Mouse (Mus musculus) adrenal gland, postnatal 36 days (tissue): Measurements from ENCODE around the gene Shc2. TPM values are rescaled to one million over a fixed set of nuclear protein-coding genes. Genes with fewer than 3 reads are reported as not detected.
A peak's percentile ranks its signal among the peaks of the same experiment; 100 is the strongest.

ENCODE experiments used
- DNase-seq, 2 experiments: peaks; one replicate each; pipeline ENCODE4 v3.0.0; 2021; ENCODE audit warnings: mixed read lengths in 1 of 2
- total RNA-seq, 2 experiments: library from RNA; stranded (reverse); gene quantifications; 2 replicates each; pipeline ENCODE4 v1.2.3; 2021

The Shc2 gene
- total RNA-seq, 2 experiments from 2014 or later: 3.0 to 5.2 TPM

- no peak for DNase-seq
Observed at GRCm38 (mm10) chr10:79580356-79580755, 57.4 kb downstream of the Shc2 start.

DNA sequence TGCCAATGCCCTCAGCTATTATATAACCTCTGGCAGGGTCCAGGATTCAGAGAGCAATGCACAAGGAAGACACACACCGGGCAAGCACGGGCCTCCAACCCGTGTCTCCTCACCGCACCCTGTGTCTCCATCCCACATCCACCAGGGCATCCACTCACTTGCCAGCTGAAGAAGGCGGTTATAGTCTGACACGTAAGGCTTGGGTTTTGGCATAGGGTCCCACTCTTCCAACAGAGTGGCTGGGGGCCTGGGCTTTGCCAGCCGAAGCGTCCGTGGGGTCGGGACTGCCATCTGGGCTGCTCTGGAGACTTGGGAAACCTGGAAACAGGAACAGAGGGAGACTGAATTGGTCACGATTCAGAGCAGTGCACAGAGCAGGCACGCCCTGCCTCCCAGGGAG is 57.9 kb downstream of the Shc2 start:
- no peak for DNase-seq

DNA sequence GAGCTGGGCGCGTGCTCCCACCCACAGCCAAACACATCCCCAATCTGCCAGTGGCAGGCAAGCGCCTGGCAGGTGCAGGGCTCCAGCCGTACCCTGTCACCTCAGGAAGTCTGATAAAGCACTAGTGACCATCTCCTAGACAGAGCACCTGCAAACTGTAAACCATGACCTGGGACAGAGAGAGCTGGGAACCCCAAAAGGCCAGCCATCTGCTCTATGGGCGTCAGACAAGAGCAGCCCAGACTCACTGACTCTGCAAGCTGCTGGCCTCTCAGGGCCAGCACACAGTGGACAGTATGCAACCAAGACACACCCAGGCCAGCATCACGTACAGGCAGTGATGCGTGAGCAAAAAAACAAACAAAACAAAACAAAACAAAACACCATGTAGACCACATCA is 58.8 kb downstream of the Shc2 start:
- DNase-seq: no peak

- DNase-seq: no peak
Observed at GRCm38 (mm10) chr10:79578276-79578675, 59.4 kb downstream of the Shc2 start.

- no peak for DNase-seq
Observed at GRCm38 (mm10) chr10:79577376-79577775, 60.3 kb downstream of the Shc2 start.

DNA sequence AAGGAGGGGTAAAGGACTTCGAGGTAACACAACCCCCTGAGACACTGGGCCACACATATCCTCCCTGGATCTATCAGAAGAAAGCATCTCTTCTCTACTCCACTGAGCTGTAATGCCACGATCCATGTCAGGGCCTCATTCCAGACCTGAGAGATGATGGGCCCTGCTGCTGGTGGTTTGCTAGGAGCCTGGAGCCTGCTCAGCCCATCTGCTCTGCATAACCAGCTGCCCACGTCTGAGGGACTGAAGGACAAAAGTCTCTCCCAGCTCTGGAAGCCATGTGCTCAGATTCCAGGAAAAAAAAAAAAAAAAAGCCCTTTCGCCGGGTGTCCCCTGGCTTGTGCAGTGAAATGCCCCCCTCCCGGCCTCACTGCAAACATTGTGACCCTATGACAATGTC is 62.0 kb downstream of the Shc2 start:
- DNase-seq: no peak

- no peak for DNase-seq
Observed at GRCm38 (mm10) chr10:79574796-79575195, 62.9 kb downstream of the Shc2 start.

- DNase-seq: peak in 1 of 2 experiments; percentile 20
Observed at GRCm38 (mm10) chr10:79574350-79574749, 63.4 kb downstream of the Shc2 start.

GRCm38 (mm10) chr10:79573611-79574010 is 64.1 kb downstream of the Shc2 start:
- no peak for DNase-seq

DNA sequence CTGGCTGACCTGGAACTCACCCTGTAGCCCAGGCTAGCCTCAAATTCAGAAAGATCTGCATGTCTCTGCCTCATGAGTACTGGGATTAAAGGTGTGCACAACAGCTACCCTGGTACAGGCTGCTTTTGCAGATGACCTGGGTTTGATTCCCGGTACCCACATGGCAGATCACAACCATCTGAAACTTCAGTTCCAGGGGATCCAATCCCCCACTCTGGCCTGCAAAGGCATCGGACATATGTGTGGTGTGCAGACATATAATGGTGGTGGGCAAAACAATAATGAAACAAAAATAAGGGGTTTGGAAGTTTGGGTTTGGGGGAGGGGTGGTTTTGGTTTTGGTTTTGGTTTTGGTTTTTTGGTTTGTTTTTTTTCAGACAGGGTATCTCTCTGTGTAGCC is 66.4 kb downstream of the Shc2 start:
- DNase-seq: no peak

DNA sequence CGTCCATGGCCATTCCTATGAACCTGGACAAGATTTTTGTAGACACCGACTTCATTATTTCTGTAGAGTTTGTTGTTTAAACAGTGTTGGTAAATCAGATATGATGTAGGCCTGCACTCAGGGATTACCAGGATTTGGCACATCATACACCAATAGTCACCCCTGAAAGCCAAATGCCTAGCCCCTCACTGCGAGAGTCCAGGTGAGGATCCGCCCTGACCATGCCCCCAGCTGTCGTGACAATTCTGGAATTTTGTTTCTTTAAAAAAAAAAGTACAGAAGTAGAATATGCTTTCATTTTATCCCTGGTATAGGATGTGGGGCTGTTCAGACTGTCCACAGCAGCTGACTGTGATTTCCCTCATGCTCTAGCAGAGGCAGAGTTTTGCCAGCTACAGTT is 67.8 kb downstream of the Shc2 start:
- no peak for DNase-seq

Other genes with a start within 250 kb of the Shc2 start
- not detected for gene Vmn2r83, start 169.2 kb downstream of the Shc2 start, total RNA-seq
- 10 to 100 TPM; 20.2 to 38.2 TPM for gene Plpp2, start 104.1 kb downstream of the Shc2 start, total RNA-seq
- gene Mier2, start 82.7 kb downstream of the Shc2 start, total RNA-seq: 10 to 100 TPM; 30.4 to 33.4 TPM
- not detected for gene Theg, start 50.6 kb downstream of the Shc2 start, total RNA-seq
- gene C2cd4c, start 23.9 kb downstream of the Shc2 start, total RNA-seq: under 1 TPM; 0.16 to 0.30 TPM
- gene Odf3l2, start 7.8 kb upstream of the Shc2 start, total RNA-seq: not detected
- gene Madcam1, start 26.6 kb upstream of the Shc2 start, total RNA-seq: not detected
- 10 to 100 TPM; 31.6 to 39.0 TPM for gene Tpgs1, start 31.5 kb upstream of the Shc2 start, total RNA-seq
- 10 to 100 TPM; 75.0 to 79.9 TPM for gene Cdc34, start 44.3 kb upstream of the Shc2 start, total RNA-seq
- gene Gzmm, start 51.1 kb upstream of the Shc2 start, total RNA-seq: 1 to 10 TPM in 1 of 2 experiments, under 1 TPM in 1; 0.86 to 1.0 TPM
- 100 to 1,000 TPM; 558 to 568 TPM for gene Bsg, start 66.6 kb upstream of the Shc2 start, total RNA-seq
- 1 to 10 TPM; 4.3 to 6.0 TPM for gene Hcn2, start 78.7 kb upstream of the Shc2 start, total RNA-seq
- 10 to 100 TPM; 51.1 to 58.0 TPM for gene Polrmt, start 108.7 kb upstream of the Shc2 start, total RNA-seq
- not detected for gene Fgf22, start 117.2 kb upstream of the Shc2 start, total RNA-seq
- 10 to 100 TPM; 53.0 to 55.2 TPM for gene Rnf126, start 129.0 kb upstream of the Shc2 start, total RNA-seq
- 10 to 100 TPM; 11.3 to 22.9 TPM for gene Fstl3, start 139.4 kb upstream of the Shc2 start, total RNA-seq
- gene Prss57, start 153.0 kb upstream of the Shc2 start, total RNA-seq: not detected
- gene Palm, start 155.7 kb upstream of the Shc2 start, total RNA-seq: 10 to 100 TPM; 75.4 to 93.7 TPM
- gene Misp, start 183.1 kb upstream of the Shc2 start, total RNA-seq: under 1 TPM in 1 of 2 experiments, not detected in 1; 0.43 TPM
- 100 to 1,000 TPM; 257 to 299 TPM for gene Ptbp1, start 216.5 kb upstream of the Shc2 start, total RNA-seq
- under 1 TPM; 0.50 to 0.56 TPM for gene Prtn3, start 236.6 kb upstream of the Shc2 start, total RNA-seq
- gene Plppr3, start 236.7 kb upstream of the Shc2 start, total RNA-seq: under 1 TPM; 0.16 to 0.50 TPM
- gene Elane, start 248.3 kb upstream of the Shc2 start, total RNA-seq: under 1 TPM; 0.30 to 0.33 TPM